In genomic region chr1:106242129-106242528, GRCm38 (mm10) we compare ENCODE assay signal across 11 mouse cellular contexts.
A peak's percentile ranks its signal among the peaks of the same experiment; 100 is the strongest.
DNase-seq lines count a peak whose midpoint lies in the region; ATAC-seq and TF ChIP-seq lines count a peak whose summit lies in the region.
"Had no signal": no experiment of that assay in that cellular context is flagged by ENCODE, and none has a peak within 500 bp of the region (broad histone marks: within the 10 kb centered on the region; RNA-seq: fewer than 3 reads in every experiment).

No protein-coding gene starts in this region.

- H3K9ac ChIP-seq in embryonic facial prominence, embryonic 14.5 days (ENCODE audit: low read depth, low read length), result no peak overlapping the region

- no peak overlapping the region for H3K4me3 ChIP-seq in embryonic facial prominence, embryonic 14.5 days (ENCODE audit: low read depth, low read length)
- H3K4me3 ChIP-seq in embryonic facial prominence, embryonic 10.5 days, result no peak overlapping the region
- H3K4me3 ChIP-seq in layer of hippocampus, adult 2 months, result no peak overlapping the region

- no peaks in the 10 kb centered on the region for H3K36me3 ChIP-seq in embryonic facial prominence, embryonic 14.5 days (ENCODE audit: control insufficient read depth, insufficient read depth, low read length)
- 0 out of 2 replicates have a peak, but pooled peaks cover 6% of the 10 kb centered on the region for H3K36me3 ChIP-seq in embryonic facial prominence, embryonic 10.5 days (replicated peaks)

- peak; percentile 93 for DNase-seq in embryonic facial prominence, embryonic 14.5 days (ENCODE audit: low spot score)
- no peak for DNase-seq in embryonic facial prominence, embryonic 10.5 days (ENCODE audit: low spot score)
- DNase-seq in layer of hippocampus, adult 2 months (ENCODE audit: low spot score in 2 of 2), result peak; percentile 43 to 55
- DNase-seq in layer of hippocampus, postnatal 25 days (ENCODE audit: extremely low spot score in 1 of 2, low spot score in 1 of 2), result no peak
- DNase-seq in Muller cell, postnatal 12 days (ENCODE audit: inconsistent ontology term), result peak; percentile 79
- DNase-seq in kidney, adult 8-10 months, result peak; percentile 51 to 76
- no peak for DNase-seq in thymus, postnatal 25 days
- no peak for DNase-seq in gastrocnemius, postnatal 10 days
- DNase-seq: B cell, adult 2 months; liver; thymus, adult 2 months had no signal

- peak overlapping the region; percentile 48; the same call in 1 of the 2 replicates for H3K27ac ChIP-seq in embryonic facial prominence, embryonic 14.5 days (replicated peaks; ENCODE audit: low read depth, low read length)
- H3K27ac ChIP-seq in embryonic facial prominence, embryonic 10.5 days (replicated peaks), result no peak overlapping the region
- H3K27ac ChIP-seq in layer of hippocampus, adult 2 months, result peak overlapping the region; percentile 89

- ATAC-seq in embryonic facial prominence, embryonic 14.5 days (ENCODE audit: low read depth), result peak; percentile 60; the same call in 1 of the 2 replicates

- TF ChIP-seq CTCF in layer of hippocampus, adult 2 months (conservative IDR thresholded peaks at IDR 0.05), result no peak

- H3K4me1 ChIP-seq in embryonic facial prominence, embryonic 14.5 days (ENCODE audit: control insufficient read depth, insufficient read depth, low read length), result peaks cover 17% of the 10 kb centered on the region
- H3K4me1 ChIP-seq in embryonic facial prominence, embryonic 10.5 days, result no peaks in the 10 kb centered on the region

- no peak overlapping the region for H3K4me2 ChIP-seq in embryonic facial prominence, embryonic 14.5 days (ENCODE audit: low read depth, low read length)

- H3K9me3 ChIP-seq in embryonic facial prominence, embryonic 14.5 days (ENCODE audit: control insufficient read depth, low read length), result no peaks in the 10 kb centered on the region
- no peaks in the 10 kb centered on the region for H3K9me3 ChIP-seq in embryonic facial prominence, embryonic 10.5 days

- no peaks in the 10 kb centered on the region for H3K27me3 ChIP-seq in embryonic facial prominence, embryonic 14.5 days (replicated peaks; ENCODE audit: control insufficient read depth, insufficient read depth, low read length)
- H3K27me3 ChIP-seq in embryonic facial prominence, embryonic 10.5 days (replicated peaks; ENCODE audit: low read depth, poor library complexity, severe bottlenecking), result no peaks in the 10 kb centered on the region

- 10% methylated on average over 2 of the region's 2 CpGs for WGBS in embryonic facial prominence, embryonic 14.5 days
- 78% methylated on average over 2 of the region's 2 CpGs for WGBS in embryonic facial prominence, embryonic 10.5 days

Comparison
In these comparisons a context has a peak if more than half of its experiments do, and no peak if none do; other contexts are left out.
1. DNase-seq: peak in embryonic facial prominence, embryonic 14.5 days (single experiment), layer of hippocampus, adult 2 months (2 of 2), Muller cell, postnatal 12 days (single experiment) and kidney, adult 8-10 months (2 of 2); none in embryonic facial prominence, embryonic 10.5 days (single experiment), layer of hippocampus, postnatal 25 days (0 of 2), thymus, postnatal 25 days (single experiment) and gastrocnemius, postnatal 10 days (single experiment).